Mouse (Mus musculus) small intestine, adult 2 months (tissue): ENCODE results near the gene AI597479. TPM values are rescaled to one million over a fixed set of nuclear protein-coding genes. Genes with fewer than 3 reads are reported as not detected.

Experiments
- H3K27ac ChIP-seq: fragments of 200-500 bp; 2 replicates; pipeline ENCODE4 v1.5.1; 2012; ENCODE audit warnings: low read depth, low read length, control low read depth, inconsistent platforms; ENCODE audit not compliant: insufficient read depth
- H3K27me3 ChIP-seq: fragments of 200-500 bp; 2 replicates; pipeline ENCODE4 v1.6.1; 2012; ENCODE audit warnings: mild to moderate bottlenecking, moderate library complexity, low read length, inconsistent platforms; ENCODE audit not compliant: control insufficient read depth, insufficient read depth
- H3K36me3 ChIP-seq: fragments of 200-500 bp; 2 replicates; pipeline ENCODE4 v1.6.1; 2012; ENCODE audit warnings: mild to moderate bottlenecking, low read length, control low read depth, inconsistent platforms; ENCODE audit not compliant: control insufficient read depth, insufficient read depth
- H3K4me1 ChIP-seq: fragments of 200-500 bp; 2 replicates; pipeline ENCODE4 v1.6.1; 2012; ENCODE audit warnings: low read length, inconsistent platforms, mixed read lengths; ENCODE audit not compliant: control insufficient read depth, insufficient read depth, insufficient read length
- H3K4me3 ChIP-seq: fragments of 200-500 bp; 2 replicates; pipeline ENCODE4 v1.5.1; 2012; ENCODE audit warnings: low read depth, mild to moderate bottlenecking, control low read depth, inconsistent platforms, low read length, moderate library complexity
- CTCF ChIP-seq: fragments of 200-500 bp; IDR thresholded peaks from 2 replicates; pipeline ENCODE4 v1.5.1; 2012; ENCODE audit warnings: low read depth, mild to moderate bottlenecking, control low read depth, inconsistent platforms, low read length, moderate library complexity, mixed read lengths; ENCODE audit not compliant: insufficient replicate concordance, insufficient read length; ENCODE audit errors: extremely low read depth
- POLR2A ChIP-seq: fragments of 200-500 bp; IDR thresholded peaks from 2 replicates; pipeline ENCODE4 v1.6.1; 2012; ENCODE audit warnings: low read depth, mild to moderate bottlenecking, control low read depth, inconsistent platforms, low read length, moderate library complexity
- WGBS: fragments of 180-500 bp; shearing (Covaris S2); methylation state at CpG from one replicate; pipeline ENCODE4 v1.1.7; 2018; 5-methylcytosine and 5-hydroxymethylcytosine counted together
- polyA plus RNA-seq: library from polyadenylated mRNA; depleted of rRNA; stranded (reverse); fragments of >200 nt; gene quantifications from 2 replicates; pipeline ENCODE4 v1.2.3, GENCODE M21; 2012

Gene AI597479
- polyA plus RNA-seq, 1 experiment, result 1.6 TPM

GRCm38 (mm10) chr1:43072028-43072427 lies 26.5 kb upstream of the AI597479 start:
- Histone ChIP-seq H3K27ac (no peak overlapping the region), H3K4me3 (no peak overlapping the region), H3K27me3 (no peaks in the 10 kb centered on the region), H3K4me1 (peaks cover 3% of the 10 kb centered on the region; the same call in 1 of the 2 replicates), H3K36me3 (peaks cover 20% of the 10 kb centered on the region)
- WGBS, result 95% methylated on average over 8 of the region's 8 CpGs
- TF ChIP-seq POLR2A (no peak), CTCF (no peak)

DNA sequence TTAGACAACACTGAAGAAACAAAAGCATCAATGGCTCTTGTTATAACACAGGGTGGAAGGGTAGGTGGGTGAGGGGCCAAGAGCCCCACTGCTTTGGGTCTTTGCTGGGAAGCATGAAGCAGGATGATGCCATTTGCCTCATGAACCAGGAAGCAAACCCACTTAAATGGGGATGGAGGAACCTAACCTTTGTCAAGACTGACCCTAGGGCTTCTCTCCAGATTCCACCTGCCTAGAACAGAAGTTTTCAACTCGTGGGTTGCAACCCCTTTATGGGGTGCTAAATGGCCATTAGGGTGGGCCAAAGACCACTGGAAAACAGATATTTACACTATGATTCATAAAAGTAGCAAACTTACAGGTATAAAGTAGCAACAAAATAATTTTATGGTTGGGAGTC lies 25.9 kb upstream of the AI597479 start:
- peaks cover 3% of the 10 kb centered on the region; the same call in 1 of the 2 replicates for H3K4me1 ChIP-seq
- 55% methylated on average over 1 of the region's 1 CpGs for WGBS
- peaks cover 15% of the 10 kb centered on the region for H3K36me3 ChIP-seq
- H3K27ac ChIP-seq, result no peak overlapping the region
- no peaks in the 10 kb centered on the region for H3K27me3 ChIP-seq
- TF ChIP-seq POLR2A, result no peak
- TF ChIP-seq CTCF, result no peak
- no peak overlapping the region for H3K4me3 ChIP-seq

- H3K4me1 ChIP-seq, result peaks cover 3% of the 10 kb centered on the region; the same call in 1 of the 2 replicates
- TF ChIP-seq CTCF (no peak), POLR2A (no peak)
- H3K4me3 ChIP-seq, result no peak overlapping the region
- 96% methylated on average over 2 of the region's 2 CpGs for WGBS
- no peaks in the 10 kb centered on the region for H3K27me3 ChIP-seq
- H3K27ac ChIP-seq, result no peak overlapping the region
- peaks cover 9% of the 10 kb centered on the region for H3K36me3 ChIP-seq
Observed at GRCm38 (mm10) chr1:43074791-43075190, 23.7 kb upstream of the AI597479 start.

GRCm38 (mm10) chr1:43078124-43078523 lies 20.4 kb upstream of the AI597479 start:
- WGBS, result 75% methylated on average over 2 of the region's 2 CpGs
- TF ChIP-seq POLR2A (no peak), CTCF (no peak)
- Histone ChIP-seq H3K4me1 (no peaks in the 10 kb centered on the region), H3K27ac (no peak overlapping the region), H3K36me3 (peaks cover 9% of the 10 kb centered on the region), H3K27me3 (no peaks in the 10 kb centered on the region), H3K4me3 (no peak overlapping the region)

DNA sequence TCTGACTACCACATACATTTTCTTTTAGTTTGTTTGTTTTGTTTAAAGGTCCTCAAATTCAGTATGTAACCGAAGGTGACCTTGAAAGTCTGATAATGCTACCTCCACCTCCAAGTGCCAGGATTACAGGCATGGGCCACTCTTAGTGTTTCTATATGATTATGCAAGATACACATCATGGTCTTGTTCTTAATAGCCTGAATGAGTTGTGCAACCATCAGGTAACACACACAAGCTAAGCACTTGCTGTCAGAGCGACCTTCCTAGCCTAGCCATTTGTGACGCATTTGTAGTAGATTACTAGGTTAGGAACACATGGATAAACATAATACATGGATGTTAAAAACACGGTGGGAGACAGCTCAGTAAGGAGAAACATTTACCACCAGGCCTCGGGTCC lies 15.6 kb upstream of the AI597479 start:
- no peak overlapping the region for H3K27ac ChIP-seq
- TF ChIP-seq POLR2A (no peak), CTCF (no peak)
- H3K4me1 ChIP-seq, result no peaks in the 10 kb centered on the region
- no peaks in the 10 kb centered on the region for H3K27me3 ChIP-seq
- no peak overlapping the region for H3K4me3 ChIP-seq
- 77% methylated on average over 5 of the region's 5 CpGs for WGBS
- no peaks in the 10 kb centered on the region for H3K36me3 ChIP-seq

DNA sequence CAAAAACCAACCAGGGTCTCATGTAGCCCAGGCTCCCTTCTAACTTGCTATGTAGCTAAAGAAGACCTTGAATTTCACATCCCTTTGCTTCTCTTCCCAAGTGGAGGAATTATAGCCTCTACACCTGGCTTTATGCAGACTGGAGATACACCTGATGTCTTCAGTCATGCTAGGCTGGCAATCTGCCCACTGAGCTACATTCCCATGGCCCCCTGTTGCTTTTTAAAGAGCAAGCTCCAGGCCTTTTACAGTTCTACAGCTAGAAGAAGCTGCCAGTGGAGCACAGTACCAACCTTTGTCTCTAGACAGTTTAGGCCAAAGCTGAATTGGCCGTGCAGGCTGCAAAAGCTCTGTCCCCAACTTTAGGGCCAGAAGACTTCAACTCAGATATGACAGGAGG lies 8.1 kb upstream of the AI597479 start:
- no peak for TF ChIP-seq CTCF
- no peak for TF ChIP-seq POLR2A
- Histone ChIP-seq H3K4me3 (no peak overlapping the region), H3K27ac (no peak overlapping the region), H3K27me3 (no peaks in the 10 kb centered on the region), H3K4me1 (peaks cover 7% of the 10 kb centered on the region), H3K36me3 (no peaks in the 10 kb centered on the region)
- WGBS, result 71% methylated on average over 1 of the region's 1 CpGs

DNA sequence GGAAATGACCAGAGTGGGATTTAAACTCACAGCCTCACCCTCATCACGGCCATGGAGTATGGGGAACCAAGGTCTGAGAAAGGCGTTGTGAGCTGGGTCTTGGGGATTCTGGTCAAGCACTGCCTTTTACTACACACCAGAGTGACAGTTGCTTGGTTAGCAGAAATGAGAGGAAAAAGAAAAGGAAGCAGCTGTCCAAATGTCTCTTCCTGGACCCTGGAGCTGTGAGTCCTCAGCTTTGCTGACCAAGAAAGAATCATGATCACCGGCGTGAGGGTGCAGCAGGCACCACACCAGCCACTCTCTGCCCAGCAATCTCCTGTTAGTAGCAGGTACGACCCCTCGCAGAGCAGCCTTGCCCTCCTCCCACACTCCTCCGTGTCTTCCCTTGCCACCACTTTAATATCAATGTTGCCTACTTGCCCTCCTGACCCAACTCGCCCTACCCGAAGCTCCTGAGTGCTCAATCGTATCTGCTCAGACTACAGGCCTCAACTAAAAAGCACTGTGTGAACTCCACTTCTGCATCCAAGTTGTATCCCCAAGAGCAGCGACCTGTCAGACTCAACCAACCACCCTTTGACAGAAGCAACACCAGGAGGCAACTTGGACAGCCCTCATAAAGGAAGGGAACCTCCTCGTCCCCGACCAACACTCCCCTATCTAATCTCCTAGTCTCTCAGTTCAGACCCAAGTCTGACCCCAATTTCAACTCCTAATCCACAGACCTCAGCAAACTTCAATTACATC lies 7.0 kb upstream of the AI597479 start:
- WGBS, result 29% methylated on average over 13 of the region's 13 CpGs
- Histone ChIP-seq H3K4me1 (peaks cover 7% of the 10 kb centered on the region), H3K27me3 (no peaks in the 10 kb centered on the region), H3K4me3 (peak overlapping the region; percentile 93), H3K36me3 (no peaks in the 10 kb centered on the region), H3K27ac (no peak overlapping the region)
- no peak for TF ChIP-seq CTCF
- TF ChIP-seq POLR2A, result no peak
